Mouse (Mus musculus) megakaryocyte, embryonic 14.5 days (primary cell): ENCODE data around the gene Gpr146. TPM values are rescaled to one million over a fixed set of nuclear protein-coding genes. Genes with fewer than 3 reads are reported as not detected.

Experiments
- H3K27me3 ChIP-seq: replicated peaks from 2 replicates; pipeline ENCODE3; 2012; ENCODE audit warnings: inconsistent platforms
- H3K36me3 ChIP-seq: replicated peaks from 2 replicates; pipeline ENCODE3; 2012; ENCODE audit warnings: low read length, inconsistent platforms, mixed read lengths
- H3K4me1 ChIP-seq: 2 replicates; pipeline ENCODE4 v1.6.1; 2012; ENCODE audit warnings: inconsistent platforms
- H3K4me3 ChIP-seq: replicated peaks from 2 replicates; pipeline ENCODE3; 2012; ENCODE audit warnings: moderate library complexity, mild to moderate bottlenecking, inconsistent platforms
- H3K9me3 ChIP-seq: 2 replicates; pipeline ENCODE4 v1.6.1; 2012; ENCODE audit warnings: inconsistent platforms
- FLI1 ChIP-seq: IDR thresholded peaks from 2 replicates; pipeline ENCODE4 v1.6.1; 2012; ENCODE audit warnings: low read length, inconsistent platforms, mixed read lengths
- GATA1 ChIP-seq: IDR thresholded peaks from 3 replicates; pipeline ENCODE4 v1.6.1; 2012; ENCODE audit warnings: mixed read lengths, low read length, inconsistent platforms, borderline replicate concordance
- polyA plus RNA-seq: library from polyadenylated mRNA; stranded (reverse); fragments of >175 nt; gene quantifications from 2 replicates; pipeline ENCODE4 v1.2.3, GENCODE M21; 2012; ENCODE audit warnings: low replicate concordance; ENCODE audit not compliant: insufficient read depth

Gpr146 gene
- polyA plus RNA-seq, 1 experiment = 69.9 TPM

DNA sequence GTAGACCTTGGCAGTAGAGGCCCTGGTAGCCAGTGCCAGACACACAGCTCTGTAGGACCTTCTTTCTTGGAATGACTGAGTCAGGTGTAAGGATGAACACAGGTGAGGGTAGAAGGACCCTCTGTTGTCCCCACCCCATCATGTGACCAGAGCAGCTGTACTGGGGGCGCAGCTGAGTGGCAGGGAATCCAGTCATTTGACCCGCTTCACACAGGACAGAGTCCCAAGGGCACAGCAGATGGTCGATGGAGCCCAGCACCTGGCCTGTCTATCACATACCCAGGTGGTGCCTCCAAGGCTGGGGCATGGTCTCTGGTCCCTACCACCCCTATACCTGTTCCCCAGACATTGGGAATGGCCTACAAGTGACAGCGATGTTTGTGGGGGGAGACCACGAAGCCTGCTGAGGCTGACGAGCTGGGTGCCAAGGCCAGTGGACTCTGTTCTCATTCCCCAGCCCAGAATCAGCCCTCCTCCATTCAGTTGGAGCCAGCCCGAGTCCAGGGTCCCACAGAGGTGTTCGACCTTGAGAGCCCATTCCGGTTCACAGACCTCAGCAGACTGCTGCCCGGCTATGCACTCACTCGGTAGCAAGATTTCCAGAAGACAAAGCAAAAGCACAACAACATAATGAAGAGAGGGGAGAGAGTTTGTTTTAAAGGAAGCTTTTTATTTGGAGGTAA lies 8.7 kb upstream of the Gpr146 start:
- no peaks in the 10 kb centered on the region for H3K9me3 ChIP-seq
- H3K4me3 ChIP-seq = peak overlapping the region; percentile 69
- peaks cover 95% of the 10 kb centered on the region for H3K4me1 ChIP-seq
- no peaks in the 10 kb centered on the region for H3K27me3 ChIP-seq
- H3K36me3 ChIP-seq = peaks cover 53% of the 10 kb centered on the region
- no peak for TF ChIP-seq GATA1
- TF ChIP-seq FLI1 = no peak

DNA sequence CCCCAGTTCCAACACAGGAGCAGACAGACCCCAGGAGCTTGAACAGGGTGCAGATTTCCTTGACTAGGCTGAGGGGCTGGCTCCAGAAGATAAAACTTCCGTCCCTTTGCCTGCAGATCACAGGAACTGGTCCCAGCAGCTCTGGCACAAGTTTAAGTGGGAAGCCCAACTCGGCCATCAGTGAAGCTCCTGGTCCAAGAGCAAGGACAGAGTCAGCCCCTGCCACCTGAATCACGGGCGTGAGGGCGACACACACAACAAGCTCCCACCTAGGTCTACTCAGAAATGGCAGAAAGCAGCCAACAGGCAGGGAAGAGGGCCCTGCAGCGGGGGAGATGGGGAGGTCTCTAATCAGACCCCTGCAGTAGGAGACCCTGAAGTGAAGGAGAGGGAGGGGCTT lies 7.2 kb upstream of the Gpr146 start:
- no peak for TF ChIP-seq FLI1
- no peak for TF ChIP-seq GATA1
- H3K9me3 ChIP-seq = no peaks in the 10 kb centered on the region
- H3K36me3 ChIP-seq = peaks cover 55% of the 10 kb centered on the region
- H3K4me1 ChIP-seq = peaks cover 95% of the 10 kb centered on the region
- H3K4me3 ChIP-seq = peak overlapping the region; percentile 93
- no peaks in the 10 kb centered on the region for H3K27me3 ChIP-seq

DNA sequence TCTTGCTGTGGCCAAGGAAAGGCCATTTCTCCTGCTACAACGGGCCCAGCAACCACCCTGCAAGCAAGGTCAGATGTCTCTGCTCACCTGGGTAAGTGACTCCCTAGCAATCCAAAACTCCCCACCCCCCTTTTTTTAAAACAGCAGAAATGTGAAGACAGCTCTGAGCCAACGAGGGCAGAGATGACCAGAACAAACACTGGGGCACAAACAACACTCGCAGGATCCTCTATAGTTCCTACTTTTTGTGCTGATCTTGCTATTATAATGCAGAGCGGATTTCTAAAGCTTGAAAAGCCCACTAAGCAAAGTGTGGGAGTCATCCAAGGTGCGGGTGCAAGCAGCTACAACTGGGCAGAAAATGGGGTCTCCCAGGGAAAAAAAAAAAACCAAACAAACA lies 6.4 kb upstream of the Gpr146 start:
- no peak for TF ChIP-seq FLI1
- no peak for TF ChIP-seq GATA1
- Histone ChIP-seq H3K36me3 (peaks cover 55% of the 10 kb centered on the region), H3K4me3 (peak overlapping the region; percentile 93), H3K4me1 (peaks cover 95% of the 10 kb centered on the region), H3K27me3 (no peaks in the 10 kb centered on the region), H3K9me3 (no peaks in the 10 kb centered on the region)

DNA sequence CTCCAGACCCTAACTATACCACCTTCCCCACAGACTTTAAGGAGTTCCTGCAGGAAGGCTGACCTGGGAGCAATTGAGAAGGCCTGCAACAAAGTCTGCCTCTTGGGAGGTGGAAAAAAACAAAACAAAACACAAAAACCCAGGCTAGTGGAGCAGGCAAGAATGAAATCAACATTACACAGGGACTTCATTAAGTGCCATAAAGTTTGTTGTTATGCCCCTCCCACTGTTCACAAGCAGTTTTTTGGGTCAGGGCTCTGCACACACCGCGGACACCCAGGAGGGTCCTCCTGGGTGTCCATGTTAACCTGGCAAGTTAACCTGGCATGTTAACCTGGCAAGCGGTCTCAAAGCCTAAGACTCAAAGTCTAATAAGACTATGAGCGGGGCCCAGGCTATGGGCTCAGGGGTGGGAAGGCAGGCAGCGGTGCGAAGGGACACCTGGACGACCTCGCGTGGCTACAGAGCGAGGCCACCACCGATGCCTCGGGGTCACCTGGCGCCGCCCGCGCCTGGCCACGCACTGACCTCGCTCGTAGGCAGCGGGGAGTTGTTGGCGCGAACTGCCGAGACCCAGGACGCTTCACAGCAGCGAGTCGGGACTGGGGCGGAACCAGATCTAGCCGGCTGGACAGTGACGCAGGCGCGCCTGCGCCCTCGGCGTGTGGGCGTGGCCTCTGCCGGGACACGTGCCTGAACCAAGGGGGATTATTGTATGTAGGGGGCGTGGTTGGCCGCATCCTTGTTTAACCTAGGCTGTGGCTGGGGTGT lies 5.7 kb upstream of the Gpr146 start:
- peak overlapping the region; percentile 93 for H3K4me3 ChIP-seq
- H3K4me1 ChIP-seq = peaks cover 95% of the 10 kb centered on the region
- TF ChIP-seq FLI1 = no peak
- no peak for TF ChIP-seq GATA1
- H3K36me3 ChIP-seq = peaks cover 53% of the 10 kb centered on the region
- H3K27me3 ChIP-seq = no peaks in the 10 kb centered on the region
- no peaks in the 10 kb centered on the region for H3K9me3 ChIP-seq

DNA sequence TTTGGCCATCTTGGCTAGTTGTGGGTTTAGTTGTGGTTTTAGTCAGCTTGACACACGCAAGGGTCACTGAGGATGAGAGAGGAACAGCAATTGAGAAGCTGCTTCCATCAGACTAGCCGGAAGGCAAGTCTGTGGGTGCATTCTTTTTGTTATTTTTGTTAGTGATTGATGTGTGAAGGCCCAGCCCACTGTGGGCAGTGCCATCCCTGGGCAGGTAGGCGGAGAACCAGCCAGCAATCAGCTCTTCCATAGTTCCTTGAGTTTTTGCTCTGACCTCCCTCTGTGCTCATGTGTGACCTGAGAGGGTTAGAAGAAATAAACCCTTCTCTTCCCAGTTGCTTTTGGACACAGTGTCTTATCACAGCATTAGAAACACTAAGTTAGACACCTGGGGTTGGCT lies 4.4 kb upstream of the Gpr146 start:
- H3K9me3 ChIP-seq = no peaks in the 10 kb centered on the region
- TF ChIP-seq FLI1 = no peak
- TF ChIP-seq GATA1 = no peak
- H3K4me1 ChIP-seq = peaks cover 95% of the 10 kb centered on the region
- H3K27me3 ChIP-seq = no peaks in the 10 kb centered on the region
- H3K36me3 ChIP-seq = peaks cover 40% of the 10 kb centered on the region
- H3K4me3 ChIP-seq = peak overlapping the region; percentile 93

DNA sequence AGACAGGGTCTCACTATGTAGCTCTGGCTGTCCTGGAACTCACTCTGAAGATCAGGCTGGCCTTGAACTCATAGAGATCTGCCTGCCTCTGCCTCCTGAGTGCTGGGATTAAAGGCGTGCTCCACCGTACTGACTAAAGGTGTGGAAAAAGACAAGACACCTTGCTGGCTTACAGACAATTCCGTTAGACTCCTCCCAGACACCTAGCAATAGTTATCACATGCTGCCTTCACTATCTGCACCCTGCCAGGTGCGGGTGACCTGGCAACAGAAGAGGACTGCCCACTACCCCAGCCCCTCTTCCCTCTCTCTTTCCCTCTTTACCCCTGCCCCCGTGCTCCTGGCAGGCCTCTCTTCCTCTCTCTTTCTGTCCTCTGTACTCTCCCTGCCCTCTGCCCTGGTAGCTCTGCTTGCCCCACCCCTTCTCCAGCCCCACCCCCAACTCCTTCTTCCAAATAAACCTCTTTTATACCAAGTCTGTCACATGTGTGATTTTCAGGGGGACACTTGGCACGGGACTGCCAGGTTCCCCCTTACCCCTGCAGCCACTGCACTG lies 3.5 kb upstream of the Gpr146 start:
- Histone ChIP-seq H3K27me3 (no peaks in the 10 kb centered on the region), H3K4me3 (peak overlapping the region; percentile 64), H3K36me3 (peaks cover 33% of the 10 kb centered on the region), H3K9me3 (no peaks in the 10 kb centered on the region), H3K4me1 (peaks cover 95% of the 10 kb centered on the region)
- no peak for TF ChIP-seq GATA1

DNA sequence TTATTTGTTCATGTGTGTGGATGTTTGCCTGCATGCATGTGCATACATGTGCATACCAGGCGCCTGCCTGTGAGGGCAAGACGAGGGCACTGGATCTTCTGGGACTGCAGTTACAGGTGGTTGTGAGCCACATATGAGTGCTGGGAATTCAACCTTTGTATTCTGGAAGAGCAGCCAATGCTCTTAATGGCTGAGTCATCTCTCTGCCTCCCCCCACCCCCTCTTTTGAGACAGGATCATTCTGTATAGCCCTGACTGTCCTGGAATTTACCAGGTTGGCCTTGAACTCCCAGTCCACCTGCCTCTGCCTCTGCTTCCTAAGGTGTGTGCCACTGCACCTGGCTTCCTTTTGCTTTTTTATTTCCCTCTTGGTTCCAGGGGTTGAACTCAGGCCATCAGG lies 2.7 kb upstream of the Gpr146 start:
- TF ChIP-seq FLI1 (no peak), GATA1 (no peak)
- H3K27me3 ChIP-seq = no peaks in the 10 kb centered on the region
- peaks cover 95% of the 10 kb centered on the region for H3K4me1 ChIP-seq
- peak overlapping the region; percentile 62 for H3K4me3 ChIP-seq
- peaks cover 33% of the 10 kb centered on the region for H3K36me3 ChIP-seq
- H3K9me3 ChIP-seq = no peaks in the 10 kb centered on the region

DNA sequence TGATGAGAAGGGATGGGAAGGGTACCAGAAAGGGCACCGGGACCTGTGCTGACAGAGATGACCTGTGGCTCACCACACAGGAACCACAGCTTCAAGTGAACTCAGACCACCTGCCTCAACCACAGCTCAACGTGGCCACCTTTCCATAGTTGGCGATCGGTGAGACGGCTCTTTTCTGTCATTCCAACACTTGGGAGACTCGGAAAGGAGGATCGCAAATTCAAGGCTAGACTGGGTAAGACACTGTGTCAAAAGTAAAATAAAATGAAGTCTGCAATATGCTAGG lies 717 bp downstream of the Gpr146 start:
- peaks cover 88% of the 10 kb centered on the region for H3K4me1 ChIP-seq
- peak overlapping the region; percentile 98 for H3K4me3 ChIP-seq
- H3K9me3 ChIP-seq = no peaks in the 10 kb centered on the region
- TF ChIP-seq GATA1 (no peak), FLI1 (no peak)
- no peaks in the 10 kb centered on the region for H3K27me3 ChIP-seq
- H3K36me3 ChIP-seq = peaks cover 33% of the 10 kb centered on the region

DNA sequence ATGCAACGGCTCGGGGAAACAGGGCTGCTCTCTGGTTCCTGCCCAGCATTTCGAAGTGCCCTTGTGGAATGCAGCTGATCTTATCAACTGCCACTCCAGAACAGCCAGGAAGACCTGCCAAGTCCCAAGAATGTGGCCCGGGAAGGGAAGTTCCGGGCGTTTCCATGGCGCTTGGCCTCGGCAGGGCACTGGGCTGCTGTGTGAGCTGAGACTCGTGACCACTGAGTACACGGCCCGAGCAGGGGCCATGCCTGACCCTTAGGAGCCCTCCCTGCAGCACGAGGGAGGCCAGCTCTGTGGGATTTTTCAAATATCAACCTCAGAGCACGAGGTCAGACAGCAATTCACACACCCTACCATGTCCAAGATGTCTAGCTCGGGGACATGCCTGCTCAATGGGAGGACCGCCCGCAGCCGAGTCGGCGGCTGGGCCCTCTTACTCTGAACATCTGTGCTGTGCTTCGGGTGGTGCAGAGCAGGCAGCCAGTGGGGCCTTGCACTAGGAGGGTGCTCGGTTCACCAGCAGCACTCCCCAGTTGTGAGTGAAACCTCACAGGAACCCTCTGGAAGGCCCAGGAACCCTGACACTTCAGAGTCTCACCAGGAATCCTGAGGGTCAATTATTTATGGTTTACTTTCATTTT lies 1.6 kb downstream of the Gpr146 start:
- no peaks in the 10 kb centered on the region for H3K27me3 ChIP-seq
- H3K36me3 ChIP-seq = peaks cover 42% of the 10 kb centered on the region
- peak overlapping the region; percentile 98 for H3K4me3 ChIP-seq
- H3K4me1 ChIP-seq = peaks cover 88% of the 10 kb centered on the region
- no peaks in the 10 kb centered on the region for H3K9me3 ChIP-seq
- no peak for TF ChIP-seq FLI1
- TF ChIP-seq GATA1 = no peak
